Mouse (Mus musculus) heart, postnatal 0 days (tissue): ENCODE data around the gene Os9. TPM values are rescaled to one million over a fixed set of nuclear protein-coding genes. Genes with fewer than 3 reads are reported as not detected.
"Not testable (repeated sequence)": the region's sequence is repeated elsewhere in the genome, so short reads cannot be mapped to it uniquely, and the experiment has no call there.

ENCODE experiments used
- ATAC-seq: fragments of 200-750 bp; cut with Nextera tagmentation; 2 replicates; pipeline ENCODE4 v1.8.0; 2017; ENCODE audit warnings: low read depth, moderate number of reproducible peaks, moderate library complexity; ENCODE audit not compliant: insufficient read depth
- DNase-seq: peaks from one replicate; pipeline ENCODE4 v3.0.0-alpha.2; 2016; ENCODE audit warnings: low spot score
- H3K27ac ChIP-seq: fragments of 300-500 bp; sonication (generic); 2 replicates; pipeline ENCODE4 v1.5.1; 2014; ENCODE audit warnings: low read depth, mild to moderate bottlenecking
- H3K27me3 ChIP-seq: fragments of 300-500 bp; sonication (generic); 2 replicates; pipeline ENCODE4 v1.6.1; 2014; ENCODE audit warnings: low read length, mixed read lengths; ENCODE audit not compliant: control insufficient read depth, insufficient read depth
- H3K36me3 ChIP-seq: fragments of 300-500 bp; sonication (generic); replicated peaks from 2 replicates; pipeline ENCODE4 v1.6.1; 2014; ENCODE audit warnings: low read length, mixed read lengths; ENCODE audit not compliant: control insufficient read depth, insufficient read depth
- H3K4me1 ChIP-seq: fragments of 300-500 bp; sonication (generic); 2 replicates; pipeline ENCODE4 v1.6.1; 2014; ENCODE audit warnings: antibody characterized with exemption; ENCODE audit not compliant: control insufficient read depth, insufficient read depth
- H3K4me2 ChIP-seq: fragments of 300-500 bp; sonication (generic); 2 replicates; pipeline ENCODE4 v1.6.1; 2014; ENCODE audit warnings: low read depth, mild to moderate bottlenecking, low read length, moderate library complexity
- H3K4me3 ChIP-seq: fragments of 300-500 bp; sonication (generic); 2 replicates; pipeline ENCODE4 v1.5.1; 2014; ENCODE audit warnings: low read depth, low read length
- H3K9ac ChIP-seq: fragments of 300-500 bp; sonication (generic); replicated peaks from 2 replicates; pipeline ENCODE4 v1.6.1; 2014; ENCODE audit warnings: low read depth, low read length, mixed read lengths
- H3K9me3 ChIP-seq: fragments of 300-500 bp; sonication (generic); replicated peaks from 2 replicates; pipeline ENCODE4 v1.6.1; 2016; ENCODE audit warnings: low read length; ENCODE audit not compliant: control insufficient read depth
- CTCF ChIP-seq: IDR thresholded peaks from 2 replicates; pipeline ENCODE4 v1.5.1; 2016; ENCODE audit warnings: antibody characterized with exemption, control low read depth, low read depth
- EP300 ChIP-seq: IDR thresholded peaks from 2 replicates; pipeline ENCODE4 v1.6.1; 2016; ENCODE audit warnings: antibody characterized with exemption, low read depth
- WGBS: fragments of 180-500 bp; shearing (Covaris S2); extraction: QIAGEN DNeasy Blood & Tissue Kit; methylation state at CpG from one replicate; pipeline ENCODE4 v1.1.7; 2014; 5-methylcytosine and 5-hydroxymethylcytosine counted together
- polyA plus RNA-seq: library from polyadenylated mRNA; unstranded; fragments of >200 nt; fragmentation: Nextera tagmentation; extraction: Ambion mirVana; gene quantifications from 2 replicates; pipeline ENCODE4 v1.2.1, GENCODE M21; 2015
- total RNA-seq: library from RNA; depleted of rRNA; stranded (reverse); fragments of >200 nt; gene quantifications from 2 replicates; pipeline ENCODE4 v1.2.3, GENCODE M21; 2014; ENCODE audit warnings: low replicate concordance

Os9 gene
- total and polyA plus RNA-seq, 2 experiments from 2014 or later = 39.8 to 40.0 TPM

DNA sequence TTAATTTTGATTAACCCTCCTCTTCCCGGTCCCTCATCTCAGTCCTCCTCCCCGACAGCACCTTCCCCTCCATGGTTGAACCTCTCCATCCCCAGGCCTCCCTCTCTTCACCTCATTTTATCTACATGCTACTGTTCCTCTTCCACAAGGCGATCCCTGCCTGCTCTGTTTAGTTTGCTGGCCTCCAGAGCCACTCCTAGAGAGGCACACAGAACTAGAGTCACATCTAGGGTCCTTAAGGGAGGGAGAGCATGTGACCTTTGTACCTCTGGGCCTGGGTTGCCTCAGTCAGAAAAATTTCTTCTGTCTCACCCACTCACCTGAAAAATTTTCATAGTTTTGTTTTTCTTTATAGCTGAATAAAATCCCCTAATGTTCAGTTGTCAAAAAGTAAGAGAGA is 17.0 kb upstream of the Os9 start:
- 66% methylated on average over 3 of the region's 3 CpGs for WGBS
- TF ChIP-seq EP300 (no peak), CTCF (no peak)

GRCm38 (mm10) chr10:127136510-127136909 is 15.6 kb upstream of the Os9 start:
- Histone ChIP-seq H3K9ac (no peak overlapping the region), H3K9me3 (no peaks in the 10 kb centered on the region), H3K4me2 (no peak overlapping the region), H3K4me1 (no peaks in the 10 kb centered on the region), H3K27me3 (no peaks in the 10 kb centered on the region), H3K4me3 (no peak overlapping the region), H3K27ac (peak overlapping the region; percentile 32; the same call in 1 of the 2 replicates), H3K36me3 (no peaks in the 10 kb centered on the region)
- ATAC-seq = no peak
- WGBS = 73% methylated on average over 4 of the region's 4 CpGs
- TF ChIP-seq CTCF = no peak
- no peak for TF ChIP-seq EP300
- no peak for DNase-seq

More for the DNA sequence above, 17.0 kb upstream of the Os9 start:
- Histone ChIP-seq H3K9ac (no peak overlapping the region), H3K27me3 (no peaks in the 10 kb centered on the region), H3K4me3 (no peak overlapping the region), H3K9me3 (no peaks in the 10 kb centered on the region), H3K27ac (no peak overlapping the region), H3K4me2 (no peak overlapping the region), H3K36me3 (no peaks in the 10 kb centered on the region), H3K4me1 (no peaks in the 10 kb centered on the region)
- ATAC-seq (no peak), DNase-seq (no peak)

DNA sequence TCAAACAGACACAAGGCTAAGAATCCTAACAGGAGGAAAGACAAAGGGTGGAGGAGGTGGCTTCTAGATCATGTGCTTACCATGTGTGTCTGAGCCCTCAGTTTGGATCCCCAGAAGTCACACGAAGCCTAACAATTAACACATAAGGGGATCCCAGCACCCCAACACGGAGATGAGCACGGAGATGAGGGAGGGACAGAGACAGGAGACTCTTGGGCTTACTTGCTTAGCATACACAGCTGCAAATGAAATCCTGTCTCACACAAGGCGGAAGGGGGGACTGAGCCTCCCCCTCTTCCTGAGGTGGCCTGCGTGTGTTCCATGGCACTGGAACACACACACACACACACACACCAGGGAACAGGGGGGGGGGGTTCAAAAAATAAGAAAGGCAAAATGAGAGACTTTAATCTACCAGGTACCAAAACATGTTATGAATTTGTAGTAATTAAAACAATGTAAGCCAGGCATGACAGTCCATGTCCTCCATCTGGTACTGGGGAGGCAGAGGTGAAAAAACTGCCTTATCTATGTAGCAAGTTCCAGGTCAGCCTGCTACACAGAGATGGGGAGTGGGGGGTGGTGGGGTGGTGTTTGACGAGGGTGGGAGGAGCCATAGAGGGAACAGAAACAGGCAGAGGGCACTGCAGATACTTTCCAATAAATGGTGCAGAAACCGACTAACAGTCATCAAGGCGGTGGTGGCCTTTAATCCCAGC is 14.3 kb upstream of the Os9 start:
- Histone ChIP-seq H3K27ac (no peak overlapping the region), H3K9me3 (no peaks in the 10 kb centered on the region), H3K4me1 (no peaks in the 10 kb centered on the region), H3K36me3 (no peaks in the 10 kb centered on the region), H3K4me3 (no peak overlapping the region), H3K9ac (no peak overlapping the region), H3K4me2 (no peak overlapping the region), H3K27me3 (no peaks in the 10 kb centered on the region)
- 40% methylated on average over 8 of the region's 8 CpGs for WGBS
- no peak for TF ChIP-seq CTCF
- TF ChIP-seq EP300 = no peak
- DNase-seq (no peak), ATAC-seq (no peak)

DNA sequence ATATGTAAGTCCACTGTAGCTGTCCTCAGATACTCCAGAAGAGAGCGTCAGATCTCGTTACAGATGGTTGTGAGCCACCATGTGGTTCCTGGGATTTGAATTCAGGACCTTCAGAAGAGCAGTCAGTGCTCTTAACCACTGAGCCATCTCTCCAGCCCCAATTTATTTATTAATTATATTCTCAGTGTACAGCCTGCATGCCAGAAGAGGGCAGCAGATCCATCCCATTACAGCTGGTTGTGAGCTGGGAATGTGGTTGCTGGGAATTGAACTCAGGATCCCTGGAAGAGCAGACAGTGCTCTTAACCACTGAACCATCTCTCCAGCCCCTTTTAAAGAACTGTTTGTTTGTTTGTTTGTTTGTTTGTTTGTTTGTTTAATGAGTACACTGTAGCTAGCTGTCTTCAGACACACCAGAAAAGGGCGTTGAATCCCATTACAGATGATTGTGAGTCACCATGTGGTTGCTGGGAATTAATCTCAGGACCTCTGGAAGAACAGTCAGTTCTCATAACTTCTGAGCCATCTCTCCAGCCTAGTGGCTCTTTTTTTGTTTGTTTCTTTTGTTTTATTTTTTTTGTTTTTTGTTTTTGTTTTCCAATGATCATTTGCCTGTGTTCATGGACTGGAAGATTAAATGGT is 13.6 kb upstream of the Os9 start:
- H3K9me3 ChIP-seq, H3K36me3 ChIP-seq, H3K9ac ChIP-seq, H3K4me2 ChIP-seq, DNase-seq, ATAC-seq, H3K4me1 ChIP-seq, H3K27me3 ChIP-seq, H3K4me3 ChIP-seq, H3K27ac ChIP-seq: not testable (repeated sequence)
- TF ChIP-seq CTCF = peak; percentile 37
- 81% methylated on average over 3 of the region's 3 CpGs for WGBS

- H3K36me3 ChIP-seq = no peaks in the 10 kb centered on the region
- no peak overlapping the region for H3K27ac ChIP-seq
- H3K9ac ChIP-seq = no peak overlapping the region
- no peaks in the 10 kb centered on the region for H3K4me1 ChIP-seq
- DNase-seq (no peak), ATAC-seq (no peak)
- H3K4me3 ChIP-seq = no peak overlapping the region
- H3K27me3 ChIP-seq = no peaks in the 10 kb centered on the region
- no peak overlapping the region for H3K4me2 ChIP-seq
- no peak for TF ChIP-seq CTCF
- WGBS = 46% methylated on average over 5 of the region's 5 CpGs
- H3K9me3 ChIP-seq = no peaks in the 10 kb centered on the region
Observed at GRCm38 (mm10) chr10:127132469-127132868, 11.5 kb upstream of the Os9 start.
